39 mouse cellular contexts compared by ENCODE assay signal in the genomic region with DNA sequence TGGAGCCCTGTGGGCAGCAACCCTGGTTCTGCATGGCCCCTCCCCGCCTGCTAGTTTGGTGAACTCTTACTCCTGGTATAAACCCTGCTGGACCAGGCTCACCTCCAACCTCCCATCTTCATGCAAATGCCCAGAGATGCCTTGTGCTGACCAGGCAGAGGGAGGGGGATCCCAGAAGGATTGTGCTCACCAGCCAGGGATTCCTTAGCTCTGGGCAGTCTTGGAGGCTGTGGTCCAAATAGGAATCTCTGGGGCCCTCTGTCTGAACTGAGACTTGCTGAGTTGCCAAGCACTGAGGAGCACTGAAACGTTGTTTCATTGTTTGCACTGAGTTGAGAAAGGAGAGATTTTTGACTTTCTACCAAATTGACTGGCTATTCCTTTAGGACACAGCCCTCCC. TPM values are rescaled to one million over a fixed set of nuclear protein-coding genes. Genes with fewer than 3 reads are reported as not detected.
DNase-seq lines count a peak whose midpoint lies in the region; ATAC-seq and TF ChIP-seq lines count a peak whose summit lies in the region.
"Had no signal": no experiment of that assay in that cellular context is flagged by ENCODE, and none has a peak within 500 bp of the region (broad histone marks: within the 10 kb centered on the region; RNA-seq: fewer than 3 reads in every experiment).

No protein-coding gene starts in this region.

- H3K9ac ChIP-seq in hindbrain, embryonic 15.5 days, result no peak overlapping the region
- no peak overlapping the region for H3K9ac ChIP-seq in hindbrain, embryonic 12.5 days
- H3K9ac ChIP-seq: embryonic facial prominence, embryonic 12.5 days; forebrain, embryonic 15.5 days; heart, embryonic 13.5 days; intestine, embryonic 15.5 days; liver, embryonic 14.5 days; lung, embryonic 14.5 days; midbrain, embryonic 12.5 days had no signal

- no peak overlapping the region for H3K27ac ChIP-seq in hindbrain, embryonic 15.5 days (replicated peaks)
- no peak overlapping the region for H3K27ac ChIP-seq in hindbrain, embryonic 12.5 days
- H3K27ac ChIP-seq: embryonic facial prominence, embryonic 12.5 days; forebrain, embryonic 15.5 days; heart, embryonic 13.5 days; intestine, embryonic 15.5 days; liver, embryonic 14.5 days; midbrain, embryonic 12.5 days had no signal

- H3K27me3 ChIP-seq in hindbrain, embryonic 15.5 days, result no peaks in the 10 kb centered on the region
- no peaks in the 10 kb centered on the region for H3K27me3 ChIP-seq in hindbrain, embryonic 12.5 days
- H3K27me3 ChIP-seq: embryonic facial prominence, embryonic 12.5 days; forebrain, embryonic 15.5 days; heart, embryonic 13.5 days; intestine, embryonic 15.5 days; midbrain, embryonic 12.5 days had no signal

- ATAC-seq in hindbrain, embryonic 15.5 days (ENCODE audit: low FRiP score, low read depth), result 0 out of 2 replicates have a peak, but pooled peaks have one; percentile 51
- no peak for ATAC-seq in hindbrain, embryonic 12.5 days (ENCODE audit: low FRiP score)
- ATAC-seq: forebrain, embryonic 15.5 days; intestine, embryonic 15.5 days had no signal

- no peak overlapping the region for H3K4me3 ChIP-seq in hindbrain, embryonic 15.5 days
- H3K4me3 ChIP-seq in hindbrain, embryonic 12.5 days, result no peak overlapping the region
- H3K4me3 ChIP-seq in lung, adult 2 months (replicated peaks; ENCODE audit: extremely low read depth, low read depth, low read length), result no peak overlapping the region
- H3K4me3 ChIP-seq: embryonic facial prominence, embryonic 12.5 days; forebrain, embryonic 15.5 days; heart, embryonic 13.5 days; intestine, embryonic 15.5 days; midbrain, embryonic 12.5 days had no signal

- 40% methylated on average over 2 of the region's 2 CpGs for WGBS in hindbrain, embryonic 15.5 days
- 39% methylated on average over 2 of the region's 2 CpGs for WGBS in hindbrain, embryonic 12.5 days
- WGBS in lung, adult 2 months, result 46% methylated on average over 2 of the region's 2 CpGs

- no peaks in the 10 kb centered on the region for H3K9me3 ChIP-seq in hindbrain, embryonic 15.5 days
- no peaks in the 10 kb centered on the region for H3K9me3 ChIP-seq in hindbrain, embryonic 12.5 days (replicated peaks)
- H3K9me3 ChIP-seq: embryonic facial prominence, embryonic 12.5 days; forebrain, embryonic 15.5 days; heart, embryonic 13.5 days; intestine, embryonic 15.5 days; midbrain, embryonic 12.5 days had no signal

- H3K36me3 ChIP-seq in hindbrain, embryonic 15.5 days, result no peaks in the 10 kb centered on the region
- no peaks in the 10 kb centered on the region for H3K36me3 ChIP-seq in hindbrain, embryonic 12.5 days
- H3K36me3 ChIP-seq: embryonic facial prominence, embryonic 12.5 days; forebrain, embryonic 15.5 days; heart, embryonic 13.5 days; intestine, embryonic 15.5 days; midbrain, embryonic 12.5 days had no signal

- peak; percentile 8 for DNase-seq in adrenal gland, postnatal 10 days
- no peak for DNase-seq in adrenal gland, postnatal 25 days
- peak; percentile 6 for DNase-seq in lung, postnatal 10 days
- DNase-seq in lung, adult 2 months, result no peak
- peak; percentile 26 for DNase-seq in Muller cell, postnatal 12 days (ENCODE audit: inconsistent ontology term)
- no peak for DNase-seq in ovary, postnatal 10 days (ENCODE audit: low spot score)
- DNase-seq: adrenal gland, postnatal 14 days; cerebellum, adult 2 months; embryo, embryonic 11 days; heart, postnatal 10 days; kidney, adult 9 months; kidney, postnatal 10 days; layer of hippocampus, postnatal 36 days; liver; lung, embryonic 14.5 days; right cerebral cortex, adult 18-20 months; spleen, adult 18-20 months; thymus, adult 2 months; thymus, postnatal 36 days had no signal

- TF ChIP-seq CTCF in lung, adult 2 months (IDR thresholded peaks at IDR 0.05; ENCODE audit: insufficient read depth, low read length), result no peak

- H3K4me1 ChIP-seq in hindbrain, embryonic 15.5 days (replicated peaks), result 0 out of 2 replicates have a peak, but pooled peaks cover 2% of the 10 kb centered on the region
- H3K4me1 ChIP-seq in hindbrain, embryonic 12.5 days, result no peaks in the 10 kb centered on the region
- H3K4me1 ChIP-seq in lung, adult 2 months (ENCODE audit: control insufficient read depth, insufficient read depth, low read length), result no peaks in the 10 kb centered on the region
- H3K4me1 ChIP-seq: embryonic facial prominence, embryonic 12.5 days; forebrain, embryonic 15.5 days; heart, embryonic 13.5 days; intestine, embryonic 15.5 days had no signal

- H3K4me2 ChIP-seq in hindbrain, embryonic 15.5 days, result no peak overlapping the region
- H3K4me2 ChIP-seq in hindbrain, embryonic 12.5 days (replicated peaks), result no peak overlapping the region
- H3K4me2 ChIP-seq: embryonic facial prominence, embryonic 12.5 days; forebrain, embryonic 15.5 days; heart, embryonic 13.5 days; intestine, embryonic 15.5 days; lung, embryonic 14.5 days; midbrain, embryonic 12.5 days had no signal

- TF ChIP-seq POLR2A in lung, adult 2 months (IDR thresholded peaks at IDR 0.05; ENCODE audit: borderline replicate concordance, extremely low read depth, low read depth, low read length), result no peak

RNA-seq across cellular contexts. Expression of gene Umodl1, which starts 8.4 kb away (rescaled TPM):
- total RNA-seq in adrenal gland, postnatal 10 days (2021), result under 1 TPM; 0.06 to 0.09 TPM
- total RNA-seq in adrenal gland, postnatal 25 days (2021), result 1.1 and 1.2 TPM in 2 replicates
- not detected in 2 replicates for polyA plus RNA-seq in hindbrain, embryonic 15.5 days (2015; fragmentation: Nextera tagmentation; extraction: Ambion mirVana)
- 0.52 TPM in 1 of 2 replicates, not detected in the other for polyA plus RNA-seq in hindbrain, embryonic 12.5 days (2016; fragmentation: Nextera tagmentation; extraction: Ambion mirVana)
- 0.02 TPM in 1 of 2 replicates, not detected in the other for polyA plus RNA-seq in lung, adult 2 months (2012; rRNA removed)
- total RNA-seq: ES-E14; gastrocnemius, adult 8-10 months; heart, adult 8-10 months; heart, postnatal 10 days; hematopoietic stem cell, adult 5-6 weeks; megakaryocyte progenitor cell, adult 5-6 weeks; neutrophil, adult 5-6 weeks had no signal
- polyA plus RNA-seq: C2C12; forebrain, embryonic 15.5 days; gonadal fat pad, adult 2 months; large intestine, adult 2 months; limb, embryonic 11.5 days; lung, embryonic 14.5 days; midbrain, embryonic 12.5 days; neural tube, embryonic 11.5 days; stomach, embryonic 16.5 days had no signal

Comparison
In these comparisons a context has a peak if more than half of its experiments do, and no peak if none do; other contexts are left out.
1. DNase-seq: peak in adrenal gland, postnatal 10 days (single experiment), lung, postnatal 10 days (single experiment) and Muller cell, postnatal 12 days (single experiment); none in adrenal gland, postnatal 25 days (single experiment), lung, adult 2 months (single experiment) and ovary, postnatal 10 days (single experiment).